Mouse (Mus musculus) cerebral cortex, adult 2 months (tissue): ENCODE measurements around the gene Ibtk.

Experiments
- WGBS: fragments of 180-500 bp; shearing (Covaris S2); methylation state at CpG from one replicate; pipeline ENCODE4 v1.1.7; 2018; 5-methylcytosine and 5-hydroxymethylcytosine counted together

Ibtk gene

GRCm38 (mm10) chr9:85701981-85702380 lies 47.2 kb downstream of the Ibtk start:
- whole genome bisulfite sequencing: 91% methylated on average over 5 of the region's 5 CpGs

- WGBS: 69% methylated on average over 3 of the region's 3 CpGs
These were observed 53.5 kb downstream of the Ibtk start for GRCm38 (mm10) chr9:85695606-85696005.

GRCm38 (mm10) chr9:85693231-85694116 lies 55.7 kb downstream of the Ibtk start:
- WGBS: 46% methylated on average over 6 of the region's 6 CpGs

- 90% methylated on average over 6 of the region's 6 CpGs for WGBS
These were observed 64.1 kb downstream of the Ibtk start for GRCm38 (mm10) chr9:85685010-85685409.

GRCm38 (mm10) chr9:85675131-85675905 lies 73.8 kb downstream of the Ibtk start:
- WGBS: 50% methylated on average over 10 of the region's 10 CpGs

GRCm38 (mm10) chr9:85673907-85674481 lies 75.1 kb downstream of the Ibtk start:
- 44% methylated on average over 15 of the region's 15 CpGs for WGBS

GRCm38 (mm10) chr9:85671582-85672331 lies 77.4 kb downstream of the Ibtk start:
- WGBS: 87% methylated on average over 6 of the region's 6 CpGs

GRCm38 (mm10) chr9:85664316-85664715 lies 84.8 kb downstream of the Ibtk start:
- 57% methylated on average over 1 of the region's 1 CpGs for WGBS

GRCm38 (mm10) chr9:85663810-85664209 lies 85.3 kb downstream of the Ibtk start:
- WGBS: 74% methylated on average over 1 of the region's 1 CpGs

GRCm38 (mm10) chr9:85663091-85663490 lies 86.0 kb downstream of the Ibtk start:
- WGBS: 57% methylated on average over 8 of the region's 8 CpGs

GRCm38 (mm10) chr9:85653401-85653800 lies 95.7 kb downstream of the Ibtk start:
- WGBS: 80% methylated on average over 4 of the region's 4 CpGs

GRCm38 (mm10) chr9:85638276-85638675 lies 110.9 kb downstream of the Ibtk start:
- 88% methylated on average over 2 of the region's 2 CpGs for WGBS
